Mouse (Mus musculus) lung, embryonic 16.5 days (tissue): ENCODE results near the gene Mastl. TPM values are rescaled to one million over a fixed set of nuclear protein-coding genes. Genes with fewer than 3 reads are reported as not detected.

ENCODE experiments used
- ATAC-seq: fragments of 200-750 bp; cut with Nextera tagmentation; 2 replicates; pipeline ENCODE4 v1.8.0; 2017; ENCODE audit warnings: low read depth, mild to moderate bottlenecking, moderate library complexity
- H3K27ac ChIP-seq: fragments of 300-500 bp; sonication (generic); 2 replicates; pipeline ENCODE4 v1.5.1; 2014; ENCODE audit warnings: mild to moderate bottlenecking, control low read depth, low read length
- H3K27me3 ChIP-seq: fragments of 300-500 bp; sonication (generic); 2 replicates; pipeline ENCODE4 v1.6.1; 2014; ENCODE audit warnings: low read depth, low read length, mixed read lengths; ENCODE audit not compliant: control insufficient read depth, insufficient read depth
- H3K36me3 ChIP-seq: fragments of 300-500 bp; sonication (generic); 2 replicates; pipeline ENCODE4 v1.6.1; 2014; ENCODE audit warnings: low read length; ENCODE audit not compliant: control insufficient read depth, insufficient read depth
- H3K4me1 ChIP-seq: fragments of 300-500 bp; sonication (generic); replicated peaks from 2 replicates; pipeline ENCODE4 v1.6.1; 2014; ENCODE audit warnings: low read length, mixed read lengths; ENCODE audit not compliant: control insufficient read depth, insufficient read depth
- H3K4me2 ChIP-seq: fragments of 300-500 bp; sonication (generic); 2 replicates; pipeline ENCODE4 v1.6.1; 2014; ENCODE audit warnings: low read depth, low read length, control low read depth
- H3K4me3 ChIP-seq: fragments of 300-500 bp; sonication (generic); 2 replicates; pipeline ENCODE4 v1.5.1; 2014; ENCODE audit warnings: mild to moderate bottlenecking, low read length, control low read depth
- H3K9ac ChIP-seq: fragments of 300-500 bp; sonication (generic); 2 replicates; pipeline ENCODE4 v1.6.1; 2014; ENCODE audit warnings: low read length, control low read depth
- H3K9me3 ChIP-seq: fragments of 300-500 bp; sonication (generic); 2 replicates; pipeline ENCODE4 v1.6.1; 2016; ENCODE audit warnings: low read length; ENCODE audit not compliant: control insufficient read depth
- WGBS: fragments of 180-500 bp; shearing (Covaris S2); extraction: QIAGEN DNeasy Blood & Tissue Kit; methylation state at CpG from one replicate; pipeline ENCODE4 v1.1.7; 2014; 5-methylcytosine and 5-hydroxymethylcytosine counted together
- polyA plus RNA-seq: library from polyadenylated mRNA; unstranded; fragments of >200 nt; fragmentation: Nextera tagmentation; extraction: Ambion mirVana; gene quantifications from 2 replicates; pipeline ENCODE4 v1.2.1, GENCODE M21; 2015

Mastl gene
- polyA plus RNA-seq, 1 experiment from 2014 or later = 13.2 TPM

GRCm38 (mm10) chr2:23097028-23097427 lies 58.8 kb downstream of the Mastl start:
- Histone ChIP-seq H3K4me2 (no peak overlapping the region), H3K36me3 (no peaks in the 10 kb centered on the region; the same call in 1 of the 2 replicates), H3K4me1 (no peaks in the 10 kb centered on the region), H3K9ac (no peak overlapping the region), H3K27me3 (no peaks in the 10 kb centered on the region), H3K27ac (no peak overlapping the region), H3K9me3 (no peaks in the 10 kb centered on the region), H3K4me3 (no peak overlapping the region)
- no peak for ATAC-seq

DNA sequence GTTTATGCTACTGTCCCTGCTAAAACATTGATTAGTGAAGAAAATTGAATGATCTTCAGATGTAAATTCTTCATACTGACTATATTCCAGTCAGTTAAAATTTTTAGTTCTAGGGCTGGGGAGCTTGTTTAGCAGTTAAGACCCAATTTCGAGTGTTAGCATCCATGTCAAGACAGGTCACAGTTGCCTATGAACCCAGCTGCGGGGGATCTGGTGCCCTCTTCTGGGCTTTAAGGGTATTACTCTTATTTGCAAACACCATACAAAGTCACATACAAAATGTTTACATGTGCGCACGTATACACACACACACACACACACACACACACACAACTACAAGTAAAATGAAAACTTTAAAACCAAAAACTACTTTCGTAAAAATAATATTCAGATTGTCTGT lies 63.6 kb downstream of the Mastl start:
- H3K9me3 ChIP-seq = no peaks in the 10 kb centered on the region
- H3K36me3 ChIP-seq = peaks cover 5% of the 10 kb centered on the region; the same call in 1 of the 2 replicates
- no peak overlapping the region for H3K27ac ChIP-seq
- ATAC-seq = no peak
- no peak overlapping the region for H3K9ac ChIP-seq
- H3K4me1 ChIP-seq = no peaks in the 10 kb centered on the region
- H3K4me3 ChIP-seq = no peak overlapping the region
- H3K4me2 ChIP-seq = no peak overlapping the region
- WGBS = 47% methylated on average over 5 of the region's 5 CpGs
- H3K27me3 ChIP-seq = no peaks in the 10 kb centered on the region

DNA sequence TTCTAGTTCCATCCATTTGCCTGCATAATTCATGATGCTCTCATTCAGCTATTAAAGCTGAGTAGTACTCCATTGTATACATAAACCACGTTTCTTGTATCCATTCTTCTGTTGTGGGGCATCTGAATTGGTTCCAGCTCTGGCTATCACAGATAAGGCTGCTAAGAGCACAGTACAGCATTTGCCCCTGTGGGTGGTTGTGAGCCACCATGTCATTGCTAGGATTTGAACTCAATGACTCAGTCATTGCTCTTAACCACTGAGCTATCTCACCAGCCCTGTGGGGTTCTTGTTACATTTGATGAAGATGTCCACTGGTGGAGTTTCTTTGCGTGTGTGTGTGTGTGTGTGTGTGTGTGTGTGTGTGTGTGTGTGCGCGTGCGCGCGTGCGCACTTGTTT lies 71.3 kb downstream of the Mastl start:
- no peaks in the 10 kb centered on the region for H3K4me1 ChIP-seq
- no peak overlapping the region for H3K4me2 ChIP-seq
- H3K36me3 ChIP-seq = peaks cover 10% of the 10 kb centered on the region
- no peaks in the 10 kb centered on the region for H3K9me3 ChIP-seq
- H3K27me3 ChIP-seq = no peaks in the 10 kb centered on the region
- ATAC-seq = no peak
- H3K9ac ChIP-seq = no peak overlapping the region
- H3K27ac ChIP-seq = no peak overlapping the region
- H3K4me3 ChIP-seq = no peak overlapping the region
- 92% methylated on average over 8 of the region's 8 CpGs for WGBS

DNA sequence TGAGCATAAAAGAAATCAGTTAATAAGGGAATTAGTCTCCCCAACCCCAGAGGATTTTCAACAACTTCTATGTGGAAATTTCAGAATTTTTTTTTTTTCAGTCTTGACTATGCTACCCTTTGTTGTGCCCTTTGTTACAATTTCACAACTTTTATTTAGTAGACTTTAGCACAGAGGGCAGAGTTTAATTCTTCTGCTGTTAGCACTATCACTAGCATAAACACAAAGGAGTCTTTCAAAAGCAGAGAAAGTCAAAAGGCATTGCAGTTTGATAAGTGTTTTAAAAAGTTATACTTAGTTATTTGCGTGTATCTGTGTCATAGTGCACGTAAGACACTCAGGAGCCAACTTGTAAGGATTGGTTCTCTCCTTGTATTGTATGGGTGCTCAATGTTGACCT lies 77.2 kb downstream of the Mastl start:
- no peak overlapping the region for H3K4me3 ChIP-seq
- no peaks in the 10 kb centered on the region for H3K4me1 ChIP-seq
- H3K27ac ChIP-seq = no peak overlapping the region
- ATAC-seq = no peak
- 0 out of 2 replicates have a peak, but pooled peaks cover 2% of the 10 kb centered on the region for H3K9me3 ChIP-seq
- 94% methylated on average over 2 of the region's 2 CpGs for WGBS
- H3K9ac ChIP-seq = no peak overlapping the region
- H3K36me3 ChIP-seq = peaks cover 19% of the 10 kb centered on the region
- H3K27me3 ChIP-seq = no peaks in the 10 kb centered on the region
- H3K4me2 ChIP-seq = no peak overlapping the region

DNA sequence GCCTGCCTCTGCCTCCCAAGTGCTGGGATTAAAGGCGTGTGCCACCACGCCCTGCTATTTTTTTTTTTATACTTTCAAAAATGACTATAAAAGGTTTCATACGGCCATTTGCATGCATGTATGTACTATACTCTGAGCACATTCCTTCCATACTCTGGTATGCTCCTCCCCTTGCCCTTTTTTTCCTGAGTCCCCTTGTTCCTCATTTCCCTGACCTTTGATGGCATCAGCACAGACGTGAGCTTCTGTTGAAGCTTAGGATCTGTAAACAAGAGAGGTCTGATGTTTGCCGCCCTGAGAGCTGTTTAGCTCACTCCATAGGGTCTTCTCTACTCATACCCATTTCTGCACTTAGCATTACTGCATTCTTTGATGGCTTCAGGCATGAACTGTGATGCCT lies 78.1 kb downstream of the Mastl start:
- WGBS = 83% methylated on average over 5 of the region's 5 CpGs
- Histone ChIP-seq H3K9me3 (0 out of 2 replicates have a peak, but pooled peaks cover 2% of the 10 kb centered on the region), H3K4me1 (no peaks in the 10 kb centered on the region), H3K36me3 (peaks cover 19% of the 10 kb centered on the region), H3K4me3 (no peak overlapping the region), H3K27ac (no peak overlapping the region), H3K9ac (no peak overlapping the region), H3K4me2 (no peak overlapping the region), H3K27me3 (no peaks in the 10 kb centered on the region)
- ATAC-seq = no peak

DNA sequence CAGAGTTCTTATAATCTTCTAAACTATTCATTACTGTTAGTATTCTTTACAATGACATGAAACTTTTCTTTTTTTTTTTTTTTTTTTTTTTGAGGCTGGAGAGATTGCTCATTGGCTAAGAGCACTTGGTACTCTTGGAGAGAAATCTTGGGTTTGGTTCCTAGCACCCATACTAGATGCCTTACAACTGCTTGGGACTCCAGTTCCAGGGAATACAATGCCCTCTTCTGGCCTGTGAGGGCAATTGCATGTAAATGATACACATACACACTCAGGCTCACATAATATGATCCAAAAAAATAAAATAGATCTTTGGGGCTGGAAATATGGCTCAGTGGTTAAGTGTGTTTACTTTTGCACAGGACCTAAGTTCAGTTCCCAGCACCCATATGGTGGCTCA lies 79.0 kb downstream of the Mastl start:
- Histone ChIP-seq H3K4me3 (no peak overlapping the region), H3K4me1 (no peaks in the 10 kb centered on the region), H3K27ac (no peak overlapping the region), H3K9ac (no peak overlapping the region), H3K9me3 (0 out of 2 replicates have a peak, but pooled peaks cover 2% of the 10 kb centered on the region), H3K4me2 (no peak overlapping the region), H3K27me3 (no peaks in the 10 kb centered on the region), H3K36me3 (peaks cover 19% of the 10 kb centered on the region)
- ATAC-seq = no peak

DNA sequence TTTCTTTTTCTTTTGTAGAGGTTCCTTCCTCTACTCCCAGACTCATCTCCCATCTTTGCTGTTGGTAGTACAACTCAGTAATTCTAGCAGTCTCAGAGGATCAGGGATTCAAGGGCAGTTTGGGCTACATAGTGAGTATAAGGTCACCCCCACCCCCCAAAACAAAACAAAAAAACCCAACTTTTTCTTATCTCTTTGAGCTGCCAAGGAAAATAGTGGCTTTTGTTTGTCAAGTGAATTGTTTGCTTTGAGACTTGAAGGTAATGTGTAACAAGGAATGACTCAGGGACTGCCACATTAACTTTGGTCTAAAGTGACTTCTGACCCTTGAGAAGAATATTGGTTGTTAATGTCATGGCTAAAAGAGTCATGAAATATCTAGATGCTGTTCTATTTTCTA lies 80.0 kb downstream of the Mastl start:
- H3K9me3 ChIP-seq = 0 out of 2 replicates have a peak, but pooled peaks cover 2% of the 10 kb centered on the region
- no peaks in the 10 kb centered on the region for H3K4me1 ChIP-seq
- H3K36me3 ChIP-seq = peaks cover 19% of the 10 kb centered on the region
- no peak for ATAC-seq
- H3K9ac ChIP-seq = no peak overlapping the region
- no peaks in the 10 kb centered on the region for H3K27me3 ChIP-seq
- no peak overlapping the region for H3K4me3 ChIP-seq
- H3K27ac ChIP-seq = no peak overlapping the region
- H3K4me2 ChIP-seq = no peak overlapping the region

GRCm38 (mm10) chr2:23071406-23071805 lies 84.4 kb downstream of the Mastl start:
- Histone ChIP-seq H3K4me2 (no peak overlapping the region), H3K9ac (no peak overlapping the region), H3K27ac (no peak overlapping the region), H3K36me3 (peaks cover 6% of the 10 kb centered on the region), H3K27me3 (no peaks in the 10 kb centered on the region), H3K9me3 (no peaks in the 10 kb centered on the region), H3K4me3 (no peak overlapping the region), H3K4me1 (no peaks in the 10 kb centered on the region)
- ATAC-seq = no peak
- 66% methylated on average over 1 of the region's 1 CpGs for WGBS

- ATAC-seq = no peak
- 91% methylated on average over 2 of the region's 2 CpGs for WGBS
- no peaks in the 10 kb centered on the region for H3K4me1 ChIP-seq
These were observed 85.3 kb downstream of the Mastl start for GRCm38 (mm10) chr2:23070491-23070890.

More at GRCm38 (mm10) chr2:23070491-23070890, 85.3 kb downstream of the Mastl start:
- Histone ChIP-seq H3K27me3 (no peaks in the 10 kb centered on the region), H3K27ac (no peak overlapping the region), H3K9ac (no peak overlapping the region), H3K4me3 (no peak overlapping the region), H3K36me3 (peaks cover 3% of the 10 kb centered on the region; the same call in 1 of the 2 replicates), H3K4me2 (no peak overlapping the region), H3K9me3 (no peaks in the 10 kb centered on the region)
